Mouse (Mus musculus) heart, adult 8-10 months (tissue): Measurements from ENCODE around the gene Banp. TPM values are rescaled to one million over a fixed set of nuclear protein-coding genes. Genes with fewer than 3 reads are reported as not detected.

Experiments used
- DNase-seq: peaks from one replicate; pipeline ENCODE4 v3.0.0; 2022; ENCODE audit warnings: low spot score
- total RNA-seq, 4 experiments: library from RNA; stranded (reverse); gene quantifications; 2 replicates each; pipeline ENCODE4 v1.2.4; 2022

The Banp gene
- total RNA-seq, 4 experiments from 2014 or later = 7.6 to 24.8 (median 17.2) TPM

- peak; percentile 41 for DNase-seq
Observed at GRCm38 (mm10) chr8:122018046-122018831, 68.7 kb downstream of the Banp start.

- no peak for DNase-seq
Observed at GRCm38 (mm10) chr8:122019162-122019561, 69.6 kb downstream of the Banp start.

GRCm38 (mm10) chr8:122020050-122020771, 70.7 kb downstream of the Banp start:
- no peak for DNase-seq

DNA sequence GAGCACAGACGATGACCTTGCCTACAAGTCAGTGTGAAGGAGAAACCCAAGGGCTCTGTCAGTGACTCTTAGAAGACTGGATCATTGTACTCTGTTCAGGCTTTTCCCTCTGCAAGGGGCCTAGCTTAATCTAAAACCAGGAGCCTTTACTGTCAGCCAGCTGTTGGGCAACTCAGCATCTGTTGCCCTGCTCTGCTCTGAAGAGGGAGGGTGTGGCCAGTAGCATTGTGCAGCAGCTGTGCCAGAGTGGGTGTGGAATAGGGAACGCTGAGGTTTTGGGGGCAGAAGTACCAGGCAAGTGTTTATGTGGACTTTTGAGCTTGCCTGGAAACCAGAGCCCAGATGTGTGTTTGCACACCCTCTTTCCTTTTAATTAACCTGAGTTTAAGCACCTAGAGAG, 72.2 kb downstream of the Banp start:
- DNase-seq = no peak

DNA sequence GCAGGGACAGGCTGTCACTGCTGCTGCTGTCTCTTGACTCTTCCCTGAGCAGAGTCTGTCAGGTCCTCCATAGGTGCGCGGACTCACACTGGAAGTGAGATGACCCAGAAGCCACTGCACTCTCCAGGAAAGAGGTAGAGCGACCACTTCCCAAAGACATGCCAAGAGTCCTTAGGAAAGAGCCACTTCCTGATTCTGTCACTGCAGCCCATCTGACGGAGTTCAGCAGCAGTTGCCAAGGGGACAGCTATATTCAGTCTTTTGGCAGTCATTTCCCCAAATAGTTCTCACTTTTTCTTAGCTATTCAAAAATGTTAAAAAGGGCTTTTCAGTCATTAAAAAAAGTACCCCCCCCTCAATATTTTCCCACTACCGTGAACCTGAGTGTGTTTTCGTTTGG, 72.7 kb downstream of the Banp start:
- no peak for DNase-seq

DNA sequence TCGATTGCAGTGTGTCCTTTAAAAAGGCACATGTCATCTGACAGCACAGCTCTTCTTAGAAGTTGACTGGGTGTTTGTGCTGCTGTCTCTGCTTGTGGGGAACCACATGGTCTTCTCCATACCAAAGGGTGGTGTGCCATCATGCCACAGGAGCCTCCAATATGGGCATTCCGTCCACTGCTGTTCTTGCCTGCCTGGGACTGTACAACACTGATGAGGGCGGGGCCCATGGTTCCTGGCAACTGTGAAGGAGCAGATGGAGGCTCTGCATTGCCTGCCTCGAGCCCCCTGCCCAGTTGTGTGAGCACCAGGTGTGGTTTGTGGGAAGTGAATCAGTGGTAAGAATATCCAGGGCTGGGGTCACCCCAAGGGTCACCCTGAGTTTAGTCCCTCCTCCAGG, 73.2 kb downstream of the Banp start:
- DNase-seq = no peak

DNA sequence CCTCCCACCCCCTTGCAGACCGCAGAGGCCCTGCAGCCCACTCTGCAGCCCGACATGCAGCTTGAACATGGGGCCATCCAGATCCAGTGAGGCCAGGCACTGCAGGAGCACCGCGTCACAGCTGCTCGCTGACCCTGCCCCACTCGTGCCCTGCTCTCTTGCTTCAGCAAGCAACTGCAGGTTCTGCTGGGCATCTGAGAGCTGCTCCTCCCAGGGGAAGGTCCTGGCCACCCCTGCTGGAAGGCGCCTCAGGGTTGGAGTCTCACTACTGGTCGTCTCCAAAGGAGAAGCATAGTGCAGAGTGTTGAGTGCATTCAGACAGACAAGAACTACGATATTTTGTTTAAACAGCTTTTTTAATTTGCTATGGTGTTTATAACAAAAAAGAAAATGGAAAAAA, 76.0 kb downstream of the Banp start:
- DNase-seq = no peak

GRCm38 (mm10) chr8:122028116-122028515, 78.6 kb downstream of the Banp start:
- no peak for DNase-seq

DNA sequence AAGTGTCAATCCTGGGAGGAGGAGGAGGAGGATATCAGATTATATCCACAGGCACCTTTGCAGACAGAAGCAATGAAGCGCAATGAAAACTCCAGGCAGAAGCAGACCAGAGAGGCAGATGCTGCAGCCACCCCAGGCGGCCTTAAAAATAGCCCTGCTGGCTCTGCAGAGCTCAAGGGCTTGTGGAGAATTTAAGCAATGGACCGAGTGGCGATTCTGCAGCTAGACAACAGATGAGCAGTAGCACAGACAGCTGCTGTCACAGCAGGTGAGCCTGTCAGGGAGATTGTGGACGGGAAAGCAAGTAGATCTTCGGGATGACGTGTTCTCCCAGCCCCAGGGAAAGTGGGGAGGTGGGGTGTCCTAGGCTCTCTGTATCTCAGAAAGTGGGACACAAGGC, 81.4 kb downstream of the Banp start:
- no peak for DNase-seq

- DNase-seq = no peak
Observed at GRCm38 (mm10) chr8:122032741-122033140, 83.2 kb downstream of the Banp start.

- DNase-seq = no peak
Observed at GRCm38 (mm10) chr8:122035543-122035942, 86.0 kb downstream of the Banp start.

- no peak for DNase-seq
Observed at GRCm38 (mm10) chr8:122036325-122036724, 86.8 kb downstream of the Banp start.

DNA sequence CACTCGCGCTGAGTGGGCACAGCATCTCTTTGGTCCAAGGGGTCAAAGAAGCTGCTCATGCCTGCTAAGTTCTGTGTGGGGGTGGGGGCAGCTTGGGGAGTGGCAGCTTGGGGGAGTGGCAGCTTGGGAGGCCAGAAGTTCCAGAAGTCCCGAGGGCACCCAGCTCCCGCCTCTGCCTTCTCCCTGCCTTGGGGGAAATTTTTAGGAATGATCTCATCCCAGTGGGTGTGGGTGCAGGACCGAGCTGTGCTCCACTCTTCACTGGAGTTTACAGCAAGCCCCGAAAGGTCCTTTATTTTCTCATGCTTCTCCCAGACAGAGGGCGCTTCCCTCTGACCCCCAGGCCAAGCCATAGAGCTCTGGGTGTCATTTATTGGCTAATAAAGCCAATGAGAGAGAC, 87.7 kb downstream of the Banp start:
- no peak for DNase-seq

DNA sequence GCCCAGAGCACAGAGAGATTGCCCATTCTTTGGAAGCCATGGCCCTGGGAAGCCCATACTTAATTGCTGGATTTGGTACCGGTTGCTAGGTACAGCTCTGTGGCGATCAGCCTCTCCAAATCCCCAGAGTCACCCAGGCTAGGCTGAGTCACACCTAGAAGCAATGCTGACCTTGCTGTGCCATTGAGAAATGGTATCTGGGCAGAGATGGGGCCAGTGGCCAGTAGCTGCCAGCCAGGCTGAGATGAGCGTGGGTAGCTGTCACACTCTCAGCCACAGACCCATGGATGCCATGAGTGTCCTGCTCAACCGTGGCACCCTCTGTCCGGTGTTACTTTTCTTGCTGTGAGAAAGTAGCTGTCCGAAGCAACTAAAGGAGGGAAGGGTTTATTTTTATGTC, 88.5 kb downstream of the Banp start:
- DNase-seq = no peak

GRCm38 (mm10) chr8:122039452-122039851, 89.9 kb downstream of the Banp start:
- no peak for DNase-seq

- DNase-seq = peak; percentile 30
Observed at GRCm38 (mm10) chr8:122047206-122047870, 97.8 kb downstream of the Banp start.

- no peak for DNase-seq
Observed at GRCm38 (mm10) chr8:122049266-122049665, 99.7 kb downstream of the Banp start.

DNA sequence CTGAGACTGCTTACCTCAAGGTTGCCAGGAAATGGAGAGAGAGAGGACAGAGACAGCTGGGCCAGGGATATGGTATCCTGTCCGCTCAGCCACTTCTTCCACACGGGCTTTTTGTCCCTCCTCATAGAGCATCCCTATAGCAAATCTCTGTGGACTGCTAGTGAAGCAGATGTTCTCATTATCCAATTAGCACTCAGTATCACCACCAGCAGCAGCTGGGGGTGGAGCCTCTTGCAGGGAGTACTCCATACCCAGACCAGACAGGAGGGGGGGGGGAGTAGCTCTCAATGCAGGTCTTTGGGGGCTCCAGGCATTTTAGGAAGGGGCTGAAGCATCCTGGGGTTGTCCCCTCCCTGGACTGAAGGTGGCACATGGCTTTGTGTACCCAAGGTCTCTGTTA, 100.4 kb downstream of the Banp start:
- DNase-seq = no peak

DNA sequence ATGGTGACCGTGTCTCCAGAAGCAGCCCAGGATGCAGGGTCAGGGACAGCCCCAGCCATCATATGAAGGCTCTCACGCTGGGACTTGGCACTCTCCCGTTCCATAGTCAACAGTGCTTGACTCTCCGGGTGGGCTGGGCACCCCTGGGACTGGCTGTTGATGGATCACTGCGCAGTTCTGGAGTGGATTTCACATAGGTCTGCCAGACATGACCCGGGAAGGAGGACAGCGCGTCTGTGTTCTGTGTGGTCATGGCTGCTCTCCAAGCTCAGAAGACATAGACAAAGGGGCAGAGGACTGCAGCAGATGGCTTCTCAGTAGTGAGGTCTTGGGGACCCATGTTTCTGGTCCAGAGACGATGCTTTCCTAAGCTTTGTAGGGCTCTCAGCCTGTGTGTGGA, 101.1 kb downstream of the Banp start:
- no peak for DNase-seq

DNA sequence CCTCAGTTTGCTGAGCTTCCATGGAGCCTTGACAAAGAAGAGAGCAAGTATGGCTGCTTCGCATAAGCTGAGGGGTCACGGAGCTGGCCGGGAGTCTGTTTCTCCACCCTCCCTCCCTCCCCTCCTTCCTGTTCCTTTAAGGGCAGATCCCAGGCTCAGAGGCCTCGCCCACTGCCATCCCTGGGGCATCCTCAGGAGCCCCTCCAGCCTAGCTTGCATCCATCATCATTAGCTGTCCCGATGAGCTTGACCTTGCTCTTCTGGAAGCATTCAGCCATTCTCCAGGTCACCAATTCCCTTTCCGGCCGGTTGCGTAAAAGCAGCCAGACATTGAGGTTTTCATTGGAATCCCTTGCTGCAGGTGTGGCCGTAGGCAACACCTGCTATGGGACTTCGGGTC, 105.8 kb downstream of the Banp start:
- DNase-seq = no peak

DNA sequence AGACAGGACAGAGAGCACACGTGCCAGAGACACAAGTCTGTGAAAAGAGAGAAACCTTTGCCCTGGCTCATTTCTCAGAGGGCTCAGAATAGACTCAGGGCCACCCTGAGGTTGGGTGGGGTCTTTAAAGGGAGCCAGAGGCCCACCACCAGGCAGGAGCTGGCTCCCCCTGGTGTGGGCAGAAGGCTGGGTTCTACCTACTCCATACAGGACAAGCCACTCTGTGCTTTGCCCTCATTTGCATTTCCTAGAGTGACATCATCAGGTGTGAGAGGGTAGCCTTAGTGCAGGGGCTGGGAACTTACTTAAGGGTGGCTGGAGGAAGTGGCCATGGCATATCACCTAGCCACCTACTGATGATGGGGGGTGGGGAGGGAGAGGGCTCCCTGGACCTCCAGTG, 106.6 kb downstream of the Banp start:
- DNase-seq = no peak

- no peak for DNase-seq
Observed at GRCm38 (mm10) chr8:122056882-122057281, 107.3 kb downstream of the Banp start.

GRCm38 (mm10) chr8:122058510-122058909, 109.0 kb downstream of the Banp start:
- no peak for DNase-seq
